Mouse (Mus musculus) urinary bladder, adult 18-20 months (tissue): Measurements from ENCODE around the gene 3110001I22Rik.
A peak's percentile ranks its signal among the peaks of the same experiment; 100 is the strongest.

Experiments used
- DNase-seq, 2 experiments: peaks; one replicate each; pipeline ENCODE4 v3.0.0; 2022; ENCODE audit warnings: low spot score in 2 of 2, mixed read lengths in 2 of 2

Gene 3110001I22Rik

DNA sequence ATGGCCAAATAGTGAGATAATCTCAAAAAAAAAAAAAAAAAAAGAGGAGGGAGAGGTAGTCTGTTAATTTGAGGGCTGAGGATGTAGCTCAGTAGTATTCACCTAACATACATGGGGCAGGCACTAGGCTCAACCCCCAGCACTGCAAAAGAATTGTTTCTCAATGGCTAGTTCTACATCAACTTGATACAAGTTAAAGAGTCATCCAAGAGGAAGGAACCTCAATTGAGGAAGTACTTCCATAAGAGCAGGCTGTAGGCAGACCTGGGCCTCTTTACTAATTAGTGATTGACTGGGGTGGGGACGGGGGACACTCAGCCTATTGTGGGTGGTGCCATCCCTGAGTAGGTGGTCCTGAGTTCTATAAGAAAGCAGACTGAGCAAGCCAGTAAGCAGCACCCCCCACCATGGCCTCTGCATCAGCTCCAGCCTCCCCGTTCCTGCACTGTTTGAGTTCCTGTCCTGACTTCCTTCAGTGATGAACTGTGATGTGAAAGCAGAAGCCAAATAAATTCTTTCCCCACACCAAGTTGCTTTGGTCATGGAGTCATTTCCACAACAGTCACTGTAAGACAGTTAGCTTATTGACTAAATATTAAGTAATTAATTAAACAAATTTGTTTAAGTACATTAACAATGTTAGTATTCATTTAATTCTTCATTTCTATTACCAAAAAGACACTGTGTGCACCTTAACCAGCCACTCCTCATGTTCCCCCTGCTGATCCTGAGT, 45.3 kb downstream of the 3110001I22Rik start:
- no peak for DNase-seq

DNA sequence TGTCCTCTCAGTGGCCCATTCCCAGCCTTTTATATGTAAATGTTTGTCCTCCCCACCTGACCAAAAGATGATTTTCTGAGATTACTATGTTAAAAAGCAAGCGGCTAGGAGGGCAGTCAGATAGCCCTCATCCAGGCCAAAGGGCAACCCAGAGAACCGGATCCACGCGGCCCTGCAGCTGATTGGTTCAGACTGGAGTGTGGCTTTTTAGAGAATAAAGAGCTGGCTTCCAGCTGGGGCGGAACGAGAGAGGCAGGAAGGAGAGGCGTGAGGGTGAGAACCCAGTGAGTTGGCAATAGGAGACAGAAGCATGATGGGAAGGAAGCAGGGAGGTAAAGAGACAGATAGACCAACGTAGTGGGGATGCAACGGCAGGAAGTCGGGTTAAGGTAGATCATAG, 51.2 kb downstream of the 3110001I22Rik start:
- DNase-seq = peak in 1 of 2 experiments; percentile 18

DNA sequence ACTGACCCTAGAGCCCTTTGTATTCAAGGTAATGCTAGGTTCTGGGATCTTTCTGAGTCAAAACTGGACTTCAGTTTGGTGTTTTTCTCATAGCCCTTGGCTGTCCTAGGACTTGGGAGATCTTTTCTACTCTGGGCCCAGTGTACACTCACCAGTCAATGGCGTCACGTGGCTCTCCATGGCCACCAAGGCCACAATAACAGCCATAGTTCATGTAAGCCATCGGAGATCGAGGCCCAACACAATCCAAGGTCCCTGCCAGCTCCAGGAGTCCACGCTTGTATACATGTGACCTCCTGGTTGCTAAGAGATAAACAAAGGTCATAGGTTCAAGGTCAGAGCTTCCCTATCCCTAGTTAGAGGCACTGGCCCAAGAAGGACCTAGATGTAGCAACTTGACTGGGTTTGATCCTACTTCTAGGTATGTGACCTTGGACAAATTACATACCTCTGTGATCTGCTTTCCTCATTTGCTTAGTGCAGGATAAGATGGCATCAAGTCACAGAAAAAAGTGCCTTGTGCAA, 56.1 kb downstream of the 3110001I22Rik start:
- DNase-seq = no peak
